Mouse (Mus musculus): ENCODE measurements around the gene Rabgap1l. TPM values are rescaled to one million over a fixed set of nuclear protein-coding genes. Genes with fewer than 3 reads are reported as not detected.

Gene Rabgap1l
- polyA plus RNA-seq, 1 experiment from 2014 or later, result 23.2 TPM

GRCm38 (mm10) chr1:160446823-160447222 is 346.2 kb downstream of the Rabgap1l start:
- no peaks in the 10 kb centered on the region for H3K27me3 ChIP-seq (replicated peaks; ENCODE audit: control insufficient read depth, insufficient read depth, low read length)
- no peaks in the 10 kb centered on the region for H3K9me3 ChIP-seq (ENCODE audit: control insufficient read depth)
- no peak for ATAC-seq
- no peak overlapping the region for H3K27ac ChIP-seq (ENCODE audit: low read depth, low read length)
- 74% methylated on average over 1 of the region's 1 CpGs for WGBS
- no peak for TF ChIP-seq CTCF (IDR thresholded peaks at IDR 0.05; ENCODE audit: low read depth)
- no peak overlapping the region for H3K9ac ChIP-seq (ENCODE audit: low read depth, low read length)
- no peak overlapping the region for H3K4me3 ChIP-seq (ENCODE audit: low read depth, low read length)
- no peaks in the 10 kb centered on the region for H3K36me3 ChIP-seq (ENCODE audit: control insufficient read depth, insufficient read depth)
- no peaks in the 10 kb centered on the region for H3K4me1 ChIP-seq (replicated peaks; ENCODE audit: control insufficient read depth, insufficient read depth, low read length)
- no peak overlapping the region for H3K4me2 ChIP-seq (replicated peaks; ENCODE audit: low read depth)

DNA sequence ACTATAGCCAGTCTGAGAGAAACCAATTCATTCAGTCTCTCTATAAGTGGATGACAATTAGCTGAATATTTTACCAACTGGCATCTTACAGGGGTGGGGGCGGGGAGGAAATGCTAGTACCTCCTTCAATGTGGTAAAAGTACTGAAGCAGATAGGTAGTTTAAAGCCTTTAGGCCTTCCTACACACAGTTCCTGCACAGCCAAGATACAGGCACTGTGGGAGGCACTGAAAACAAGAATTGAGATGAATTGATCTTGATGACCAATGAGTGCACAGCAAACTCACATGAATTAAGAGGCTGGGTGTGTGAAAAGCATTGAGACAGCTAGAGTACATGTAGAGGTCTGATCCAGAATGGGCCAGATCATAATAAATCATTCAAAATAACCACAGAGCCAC is 349.5 kb downstream of the Rabgap1l start:
- Histone ChIP-seq H3K27ac (ENCODE audit: low read depth, low read length) (no peak overlapping the region), H3K9me3 (ENCODE audit: control insufficient read depth) (no peaks in the 10 kb centered on the region), H3K4me3 (ENCODE audit: low read depth, low read length) (no peak overlapping the region), H3K36me3 (ENCODE audit: control insufficient read depth, insufficient read depth) (no peaks in the 10 kb centered on the region), H3K4me1 (replicated peaks; ENCODE audit: control insufficient read depth, insufficient read depth, low read length) (no peaks in the 10 kb centered on the region), H3K27me3 (replicated peaks; ENCODE audit: control insufficient read depth, insufficient read depth, low read length) (no peaks in the 10 kb centered on the region), H3K4me2 (replicated peaks; ENCODE audit: low read depth) (no peak overlapping the region), H3K9ac (ENCODE audit: low read depth, low read length) (no peak overlapping the region)
- no peak for TF ChIP-seq CTCF (IDR thresholded peaks at IDR 0.05; ENCODE audit: low read depth)
- no peak for ATAC-seq
- 79% methylated on average over 1 of the region's 1 CpGs for WGBS

DNA sequence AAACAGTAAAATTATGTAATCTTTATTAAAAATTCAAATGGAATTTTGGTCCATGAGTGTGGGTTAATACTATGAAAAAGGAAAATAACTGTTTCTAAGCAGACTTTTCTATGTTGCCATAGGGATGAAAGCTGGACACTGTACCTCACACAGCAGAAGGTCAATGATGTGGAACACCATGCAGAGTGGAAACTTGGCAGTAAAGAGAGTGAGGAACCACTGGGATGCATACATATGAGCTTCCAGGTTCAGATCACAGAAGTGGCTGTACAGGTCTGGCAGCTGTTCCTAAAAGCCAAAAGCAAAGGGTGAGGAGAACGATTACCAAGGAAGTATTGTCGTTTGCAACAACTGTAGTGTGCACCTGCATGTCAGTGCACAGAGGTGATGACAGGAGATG is 351.3 kb downstream of the Rabgap1l start:
- Histone ChIP-seq H3K4me3 (ENCODE audit: low read depth, low read length) (no peak overlapping the region), H3K9ac (ENCODE audit: low read depth, low read length) (no peak overlapping the region), H3K4me2 (replicated peaks; ENCODE audit: low read depth) (no peak overlapping the region), H3K4me1 (replicated peaks; ENCODE audit: control insufficient read depth, insufficient read depth, low read length) (no peaks in the 10 kb centered on the region), H3K9me3 (ENCODE audit: control insufficient read depth) (no peaks in the 10 kb centered on the region), H3K27ac (ENCODE audit: low read depth, low read length) (no peak overlapping the region), H3K27me3 (replicated peaks; ENCODE audit: control insufficient read depth, insufficient read depth, low read length) (no peaks in the 10 kb centered on the region), H3K36me3 (ENCODE audit: control insufficient read depth, insufficient read depth) (no peaks in the 10 kb centered on the region)
- TF ChIP-seq CTCF (IDR thresholded peaks at IDR 0.05; ENCODE audit: low read depth), result no peak
- WGBS, result 73% methylated on average over 2 of the region's 2 CpGs
- ATAC-seq, result no peak

GRCm38 (mm10) chr1:160441161-160441560 is 351.9 kb downstream of the Rabgap1l start:
- ATAC-seq, result no peak
- no peak overlapping the region for H3K9ac ChIP-seq (ENCODE audit: low read depth, low read length)
- no peak overlapping the region for H3K27ac ChIP-seq (ENCODE audit: low read depth, low read length)
- no peaks in the 10 kb centered on the region for H3K27me3 ChIP-seq (replicated peaks; ENCODE audit: control insufficient read depth, insufficient read depth, low read length)
- no peaks in the 10 kb centered on the region for H3K36me3 ChIP-seq (ENCODE audit: control insufficient read depth, insufficient read depth)
- H3K4me3 ChIP-seq (ENCODE audit: low read depth, low read length), result no peak overlapping the region
- no peak overlapping the region for H3K4me2 ChIP-seq (replicated peaks; ENCODE audit: low read depth)
- no peaks in the 10 kb centered on the region for H3K9me3 ChIP-seq (ENCODE audit: control insufficient read depth)
- no peaks in the 10 kb centered on the region for H3K4me1 ChIP-seq (replicated peaks; ENCODE audit: control insufficient read depth, insufficient read depth, low read length)
- 82% methylated on average over 5 of the region's 5 CpGs for WGBS
- no peak for TF ChIP-seq CTCF (IDR thresholded peaks at IDR 0.05; ENCODE audit: low read depth)

- H3K27me3 ChIP-seq (replicated peaks; ENCODE audit: control insufficient read depth, insufficient read depth, low read length), result no peaks in the 10 kb centered on the region
- TF ChIP-seq CTCF (IDR thresholded peaks at IDR 0.05; ENCODE audit: low read depth), result no peak
- WGBS, result 72% methylated on average over 4 of the region's 4 CpGs
Measured at GRCm38 (mm10) chr1:160438820-160439219, 354.2 kb downstream of the Rabgap1l start.

GRCm38 (mm10) chr1:160417196-160417854 is 375.7 kb downstream of the Rabgap1l start:
- no peaks in the 10 kb centered on the region for H3K9me3 ChIP-seq (ENCODE audit: control insufficient read depth)
- 74% methylated on average over 5 of the region's 5 CpGs for WGBS
- no peak overlapping the region for H3K9ac ChIP-seq (ENCODE audit: low read depth, low read length)
- H3K4me2 ChIP-seq (replicated peaks; ENCODE audit: low read depth), result no peak overlapping the region
- no peak for ATAC-seq
- H3K36me3 ChIP-seq (ENCODE audit: control insufficient read depth, insufficient read depth), result no peaks in the 10 kb centered on the region
- H3K4me1 ChIP-seq (replicated peaks; ENCODE audit: control insufficient read depth, insufficient read depth, low read length), result no peaks in the 10 kb centered on the region
- H3K4me3 ChIP-seq (ENCODE audit: low read depth, low read length), result no peak overlapping the region
- H3K27me3 ChIP-seq (replicated peaks; ENCODE audit: control insufficient read depth, insufficient read depth, low read length), result no peaks in the 10 kb centered on the region
- no peak for TF ChIP-seq CTCF (IDR thresholded peaks at IDR 0.05; ENCODE audit: low read depth)
- no peak overlapping the region for H3K27ac ChIP-seq (ENCODE audit: low read depth, low read length)

More at GRCm38 (mm10) chr1:160438820-160439219, 354.2 kb downstream of the Rabgap1l start:
- H3K27ac ChIP-seq (ENCODE audit: low read depth, low read length), result no peak overlapping the region
- H3K4me2 ChIP-seq (replicated peaks; ENCODE audit: low read depth), result no peak overlapping the region
- H3K36me3 ChIP-seq (ENCODE audit: control insufficient read depth, insufficient read depth), result no peaks in the 10 kb centered on the region
- H3K4me3 ChIP-seq (ENCODE audit: low read depth, low read length), result no peak overlapping the region
- no peak overlapping the region for H3K9ac ChIP-seq (ENCODE audit: low read depth, low read length)
- no peak for ATAC-seq
- H3K4me1 ChIP-seq (replicated peaks; ENCODE audit: control insufficient read depth, insufficient read depth, low read length), result no peaks in the 10 kb centered on the region
- H3K9me3 ChIP-seq (ENCODE audit: control insufficient read depth), result no peaks in the 10 kb centered on the region
